Mouse (Mus musculus): ENCODE data around the gene Pten.
"Not testable (repeated sequence)": the region's sequence is repeated elsewhere in the genome, so short reads cannot be mapped to it uniquely, and the experiment has no call there.

The Pten gene

GRCm38 (mm10) chr19:32754188-32755000, 2.9 kb upstream of the Pten start:
- in situ Hi-C loops (cut with MboI, MseI), result loop anchor here (10.0 kb wide), 2 partner anchors 470 to 1430 kb away; no protein-coding TSS in a partner anchor

GRCm38 (mm10) chr19:32755104-32755791, 2.0 kb upstream of the Pten start:
- in situ Hi-C loops (cut with MboI, MseI), result loop anchor here (5.0 to 10.0 kb wide), 3 partner anchors 38 to 1430 kb away; no protein-coding TSS in a partner anchor

GRCm38 (mm10) chr19:32755792-32756635, 1.3 kb upstream of the Pten start:
- in situ Hi-C loops (cut with MboI, MseI), result loop anchor here (5.0 to 10.0 kb wide), 3 partner anchors 39 to 1429 kb away; no protein-coding TSS in a partner anchor

DNA sequence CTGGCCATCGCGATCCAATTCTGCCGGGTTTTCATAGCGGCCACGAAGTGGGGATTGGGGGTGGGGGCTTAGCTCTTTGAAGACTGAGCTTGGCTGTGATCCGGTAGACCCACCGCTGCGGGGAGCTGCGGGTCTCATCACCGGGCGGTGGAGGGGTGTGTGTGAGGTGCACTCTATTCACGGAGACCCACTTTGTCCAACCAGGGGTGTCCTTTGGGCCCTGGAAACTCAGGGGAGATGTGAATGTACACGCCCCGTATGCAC, 729 bp upstream of the Pten start:
- in situ Hi-C loops (cut with MboI, MseI), result loop anchor here (5.0 to 10.0 kb wide), 3 partner anchors 39 to 1428 kb away; no protein-coding TSS in a partner anchor

GRCm38 (mm10) chr19:32757831-32758792, 815 bp downstream of the Pten start:
- in situ Hi-C loops (cut with MboI, MseI), result loop anchor here (5.0 to 10.0 kb wide), 3 partner anchors 41 to 1427 kb away; no protein-coding TSS in a partner anchor

GRCm38 (mm10) chr19:32758793-32759161, 1.5 kb downstream of the Pten start:
- in situ Hi-C loops (cut with MboI, MseI), result loop anchor here (5.0 to 10.0 kb wide), 3 partner anchors 41 to 1426 kb away; no protein-coding TSS in a partner anchor

DNA sequence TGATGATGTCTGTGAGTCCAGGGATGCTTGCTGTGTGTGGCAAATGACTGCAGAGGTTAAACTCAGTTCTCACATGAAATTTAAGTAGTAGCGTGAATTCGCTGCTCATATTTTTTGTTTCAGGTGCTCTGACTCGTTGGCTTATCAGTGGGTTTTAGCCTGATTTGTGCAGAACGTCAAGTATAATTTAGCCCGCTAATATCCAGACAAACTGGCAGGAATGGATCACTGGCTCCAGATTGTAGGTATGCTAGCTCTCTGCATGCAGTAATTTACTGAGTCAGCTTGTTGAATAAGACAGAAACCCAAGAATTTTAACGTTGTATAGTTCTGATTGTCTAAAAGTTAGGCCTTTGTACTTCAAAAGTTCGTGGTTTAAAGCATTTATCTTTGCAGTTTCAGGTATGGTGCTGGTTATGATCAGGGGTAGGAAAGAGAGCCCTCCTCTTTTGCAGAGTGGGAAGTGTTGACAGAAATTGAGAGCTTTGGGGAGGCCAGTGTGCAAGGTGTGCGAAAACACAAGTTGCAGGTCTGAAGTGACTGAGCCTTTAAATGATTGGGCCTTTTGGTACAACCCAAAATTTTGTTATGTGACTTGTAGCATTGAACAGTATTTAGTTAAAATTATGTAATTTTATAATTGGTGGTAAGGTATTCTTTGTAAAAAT, 2.2 kb downstream of the Pten start:
- in situ Hi-C loops (cut with MboI, MseI), result loop anchor here (5.0 to 10.0 kb wide), 3 partner anchors 42 to 1425 kb away; no protein-coding TSS in a partner anchor

- in situ Hi-C loops (cut with MboI, MseI), result no loop called here
These were observed 3.2 kb downstream of the Pten start for GRCm38 (mm10) chr19:32760499-32760898.

GRCm38 (mm10) chr19:32761162-32761561, 3.9 kb downstream of the Pten start:
- in situ Hi-C loops (cut with MboI, MseI), result no loop called here

GRCm38 (mm10) chr19:32762493-32762892, 5.2 kb downstream of the Pten start:
- in situ Hi-C loops (cut with MboI, MseI), result no loop called here

DNA sequence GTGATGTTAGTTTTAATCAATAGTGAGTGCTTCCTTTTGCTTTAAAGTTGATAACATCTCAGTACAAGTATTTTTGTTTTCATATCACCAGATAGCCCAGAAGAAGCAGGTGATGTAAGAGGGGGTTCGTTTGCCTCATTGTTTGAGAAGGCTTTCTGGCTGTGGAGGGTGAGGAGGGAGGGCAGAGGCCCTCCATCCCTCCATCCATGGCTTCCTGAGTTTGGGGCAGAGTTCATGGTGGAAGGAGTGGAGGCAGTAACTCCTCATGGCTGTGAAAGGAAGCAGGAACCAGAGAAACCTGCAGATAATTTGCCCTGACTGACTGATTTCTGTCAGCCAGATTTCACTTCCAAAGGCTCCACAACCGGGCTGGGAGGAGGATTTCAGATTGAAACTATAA, 21.1 kb downstream of the Pten start:
- in situ Hi-C loops (cut with MboI, MseI), result no loop called here

- in situ Hi-C loops (cut with MboI, MseI), result no loop called here
These were observed 21.8 kb downstream of the Pten start for GRCm38 (mm10) chr19:32779131-32779530.

GRCm38 (mm10) chr19:32781305-32782071, 24.2 kb downstream of the Pten start:
- in situ Hi-C loops (cut with MboI, MseI), result no loop called here

DNA sequence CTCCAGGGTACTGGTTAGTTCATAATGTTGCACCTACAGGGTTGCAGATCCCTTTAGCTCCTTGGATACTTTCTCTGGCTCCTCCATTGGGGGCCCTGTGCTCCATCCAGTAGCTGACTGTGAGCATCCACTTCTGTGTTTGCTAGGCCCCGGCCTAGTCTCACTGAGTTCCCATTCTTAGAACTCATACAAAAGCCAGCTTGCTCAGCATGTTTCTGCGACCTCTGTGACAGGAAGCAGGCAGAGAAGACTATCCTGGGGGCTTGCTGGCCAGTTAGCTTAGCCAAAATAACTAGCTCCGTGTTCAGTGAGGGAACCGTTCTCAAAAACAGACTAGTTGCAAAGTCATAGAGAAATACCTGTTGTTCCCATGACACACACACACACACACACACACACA, 30.1 kb downstream of the Pten start:
- in situ Hi-C loops (cut with MboI, MseI), result not testable (repeated sequence)

DNA sequence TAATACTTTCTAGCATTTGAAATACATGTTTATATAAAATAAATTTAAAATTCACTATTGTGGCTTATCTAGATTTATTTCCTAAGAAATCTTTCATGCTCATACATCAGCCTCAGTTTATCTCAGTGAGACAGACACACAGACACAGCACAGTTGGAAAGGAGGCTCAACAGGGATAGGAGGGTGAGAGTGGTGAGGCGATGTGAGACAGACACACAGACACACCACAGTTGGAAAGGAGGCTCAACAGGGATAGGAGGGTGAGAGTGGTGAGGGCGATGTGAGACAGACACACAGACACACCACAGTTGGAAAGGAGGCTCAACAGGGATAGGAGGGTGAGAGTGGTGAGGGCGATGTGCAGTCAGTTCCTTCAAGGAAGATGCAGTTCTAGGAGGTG, 30.7 kb downstream of the Pten start:
- in situ Hi-C loops (cut with MboI, MseI), result not testable (repeated sequence)

DNA sequence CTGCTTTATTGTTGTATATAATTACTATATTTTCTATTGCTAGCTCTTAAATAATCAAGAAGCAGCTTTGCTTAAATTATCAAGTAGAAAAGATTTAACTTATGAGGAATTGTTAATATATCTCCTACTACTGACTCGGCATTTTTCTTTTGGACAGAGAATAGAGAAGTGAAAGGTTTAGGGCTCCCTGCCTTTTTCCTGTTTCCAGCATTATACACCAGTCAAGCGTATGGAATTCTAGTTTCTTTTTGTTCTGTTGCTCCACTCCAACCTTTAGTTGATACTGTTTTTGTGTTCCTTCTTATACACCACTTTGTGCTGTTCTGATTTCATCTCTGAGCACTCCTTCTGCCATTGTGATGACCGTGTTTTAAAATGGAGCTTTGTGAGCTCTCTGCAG, 32.2 kb downstream of the Pten start:
- in situ Hi-C loops (cut with MboI, MseI), result no loop called here

GRCm38 (mm10) chr19:32792610-32793009, 35.3 kb downstream of the Pten start:
- in situ Hi-C loops (cut with MboI, MseI), result no loop called here

DNA sequence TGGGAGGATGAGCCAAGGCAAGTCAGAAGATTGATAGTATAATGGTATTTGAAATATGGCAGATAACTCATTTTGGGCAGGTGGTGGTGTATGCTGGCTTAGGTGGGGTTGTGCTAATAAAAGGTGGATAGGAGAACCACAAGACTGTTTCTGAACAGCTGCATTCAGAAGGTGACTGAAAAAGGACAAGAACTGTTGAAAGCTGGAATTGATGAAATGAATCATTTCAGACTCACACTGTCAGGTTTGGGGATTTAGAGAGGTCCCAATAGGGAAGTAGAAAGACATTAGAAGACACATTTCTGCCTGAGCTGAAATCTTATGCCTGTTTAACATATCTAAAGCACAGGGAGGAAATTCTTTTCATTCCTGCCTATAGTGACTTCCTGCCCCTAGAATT, 36.6 kb downstream of the Pten start:
- in situ Hi-C loops (cut with MboI, MseI), result no loop called here

- in situ Hi-C loops (cut with MboI, MseI), result no loop called here
These were observed 43.3 kb downstream of the Pten start for GRCm38 (mm10) chr19:32800557-32800956.
